Mouse (Mus musculus) limb, embryonic 12.5 days (tissue): ENCODE results near the gene Phldb2. TPM values are rescaled to one million over a fixed set of nuclear protein-coding genes. Genes with fewer than 3 reads are reported as not detected.

Source experiments
- ATAC-seq: fragments of 200-750 bp; cut with Nextera tagmentation; 2 replicates; pipeline ENCODE4 v1.8.0; 2017; ENCODE audit warnings: low read depth, moderate TSS enrichment; ENCODE audit not compliant: insufficient number of reproducible peaks, insufficient read depth, low FRiP score, low TSS enrichment
- H3K27ac ChIP-seq: fragments of 300-500 bp; sonication (generic); 2 replicates; pipeline ENCODE4 v1.5.1; 2016; ENCODE audit warnings: mild to moderate bottlenecking, moderate library complexity
- H3K27me3 ChIP-seq: fragments of 300-500 bp; sonication (generic); 2 replicates; pipeline ENCODE4 v1.6.1; 2016; ENCODE audit warnings: mild to moderate bottlenecking, moderate library complexity
- H3K36me3 ChIP-seq: fragments of 300-500 bp; sonication (generic); 2 replicates; pipeline ENCODE4 v1.6.1; 2016; ENCODE audit warnings: mild to moderate bottlenecking, moderate library complexity
- H3K4me1 ChIP-seq: fragments of 300-500 bp; sonication (generic); replicated peaks from 2 replicates; pipeline ENCODE4 v1.6.1; 2016
- H3K4me2 ChIP-seq: fragments of 300-500 bp; sonication (generic); 2 replicates; pipeline ENCODE4 v1.6.1; 2016; ENCODE audit warnings: mild to moderate bottlenecking, moderate library complexity
- H3K4me3 ChIP-seq: fragments of 300-500 bp; sonication (generic); replicated peaks from 2 replicates; pipeline ENCODE4 v1.5.1; 2016; ENCODE audit warnings: mild to moderate bottlenecking
- H3K9ac ChIP-seq: fragments of 300-500 bp; sonication (generic); replicated peaks from 2 replicates; pipeline ENCODE4 v1.6.1; 2016; ENCODE audit warnings: mild to moderate bottlenecking, moderate library complexity
- H3K9me3 ChIP-seq: fragments of 300-500 bp; sonication (generic); 2 replicates; pipeline ENCODE4 v1.6.1; 2016; ENCODE audit warnings: mild to moderate bottlenecking, moderate library complexity
- WGBS: fragments of 180-500 bp; shearing (Covaris S2); methylation state at CpG from one replicate; pipeline ENCODE4 v1.1.7; 2016; 5-methylcytosine and 5-hydroxymethylcytosine counted together
- polyA plus RNA-seq: library from polyadenylated mRNA; unstranded; fragments of >200 nt; fragmentation: Nextera tagmentation; extraction: Ambion mirVana; gene quantifications from 2 replicates; pipeline ENCODE4 v1.2.1, GENCODE M21; 2016

Gene Phldb2
- polyA plus RNA-seq, 1 experiment from 2014 or later, result 75.2 TPM

- Histone ChIP-seq H3K4me3 (peak within 1 kb of the TSS; percentile 56), H3K9ac (peak within 1 kb of the TSS; percentile 74), H3K9me3 (no peaks in the 10 kb centered on the region), H3K36me3 (peaks cover 19% of the 10 kb centered on the region), H3K4me2 (peak within 1 kb of the TSS; percentile 87), H3K27ac (peak within 1 kb of the TSS; percentile 35; the same call in 1 of the 2 replicates), H3K27me3 (no peaks in the 10 kb centered on the region), H3K4me1 (peaks cover 17% of the 10 kb centered on the region)
- WGBS, result 2% methylated on average over 30 of the region's 30 CpGs
- peak; percentile 83; the same call in 1 of the 2 replicates for ATAC-seq
Observed at GRCm38 (mm10) chr16:45724061-45724741, 229.2 kb downstream of the Phldb2 start, which contains the start of gene Tagln3. Gene Tagln3 (minus strand): TSS chr16:45724608.

- Histone ChIP-seq H3K27me3 (no peaks in the 10 kb centered on the region), H3K9ac (peak overlapping the region; percentile 74), H3K36me3 (peaks cover 23% of the 10 kb centered on the region), H3K27ac (no peak overlapping the region), H3K4me3 (peak overlapping the region; percentile 56), H3K9me3 (no peaks in the 10 kb centered on the region), H3K4me1 (peaks cover 17% of the 10 kb centered on the region), H3K4me2 (peak overlapping the region; percentile 87)
- no peak for ATAC-seq
- 61% methylated on average over 6 of the region's 6 CpGs for WGBS
Observed at GRCm38 (mm10) chr16:45723172-45723901, 230.1 kb downstream of the Phldb2 start.

GRCm38 (mm10) chr16:45722460-45722951, 230.9 kb downstream of the Phldb2 start:
- H3K9ac ChIP-seq, result no peak overlapping the region
- no peaks in the 10 kb centered on the region for H3K9me3 ChIP-seq
- no peak for ATAC-seq
- peaks cover 24% of the 10 kb centered on the region for H3K36me3 ChIP-seq
- H3K27ac ChIP-seq, result no peak overlapping the region
- peak overlapping the region; percentile 87; the same call in 1 of the 2 replicates for H3K4me2 ChIP-seq
- WGBS, result 75% methylated on average over 3 of the region's 3 CpGs
- peaks cover 17% of the 10 kb centered on the region for H3K4me1 ChIP-seq
- no peaks in the 10 kb centered on the region for H3K27me3 ChIP-seq
- no peak overlapping the region for H3K4me3 ChIP-seq

- ATAC-seq, result no peak
- H3K36me3 ChIP-seq, result peaks cover 40% of the 10 kb centered on the region
- 87% methylated on average over 10 of the region's 10 CpGs for whole genome bisulfite sequencing
Observed at GRCm38 (mm10) chr16:45720022-45720630, 233.3 kb downstream of the Phldb2 start.

GRCm38 (mm10) chr16:45718296-45718695, 235.1 kb downstream of the Phldb2 start:
- H3K9me3 ChIP-seq, result no peaks in the 10 kb centered on the region
- peaks cover 43% of the 10 kb centered on the region for H3K36me3 ChIP-seq
- peaks cover 7% of the 10 kb centered on the region; the same call in 1 of the 2 replicates for H3K4me1 ChIP-seq
- no peak overlapping the region for H3K4me2 ChIP-seq
- ATAC-seq, result no peak
- H3K4me3 ChIP-seq, result no peak overlapping the region
- no peak overlapping the region for H3K9ac ChIP-seq
- no peaks in the 10 kb centered on the region for H3K27me3 ChIP-seq
- WGBS, result 85% methylated on average over 4 of the region's 4 CpGs
- H3K27ac ChIP-seq, result no peak overlapping the region

More at GRCm38 (mm10) chr16:45720022-45720630, 233.3 kb downstream of the Phldb2 start:
- Histone ChIP-seq H3K9me3 (no peaks in the 10 kb centered on the region), H3K4me1 (peaks cover 17% of the 10 kb centered on the region), H3K4me2 (no peak overlapping the region), H3K27ac (no peak overlapping the region), H3K9ac (no peak overlapping the region), H3K4me3 (no peak overlapping the region), H3K27me3 (no peaks in the 10 kb centered on the region)

GRCm38 (mm10) chr16:45714489-45715150, 238.8 kb downstream of the Phldb2 start:
- no peaks in the 10 kb centered on the region for H3K4me1 ChIP-seq
- H3K36me3 ChIP-seq, result peaks cover 36% of the 10 kb centered on the region
- ATAC-seq, result no peak
- no peaks in the 10 kb centered on the region for H3K9me3 ChIP-seq
- WGBS, result 86% methylated on average over 5 of the region's 5 CpGs
- H3K9ac ChIP-seq, result no peak overlapping the region
- no peak overlapping the region for H3K27ac ChIP-seq
- H3K27me3 ChIP-seq, result no peaks in the 10 kb centered on the region
- no peak overlapping the region for H3K4me3 ChIP-seq
- no peak overlapping the region for H3K4me2 ChIP-seq

GRCm38 (mm10) chr16:45713878-45714277, 239.5 kb downstream of the Phldb2 start:
- Histone ChIP-seq H3K4me3 (no peak overlapping the region), H3K27me3 (no peaks in the 10 kb centered on the region), H3K9ac (no peak overlapping the region), H3K27ac (no peak overlapping the region), H3K9me3 (no peaks in the 10 kb centered on the region), H3K4me1 (no peaks in the 10 kb centered on the region), H3K4me2 (no peak overlapping the region), H3K36me3 (peaks cover 29% of the 10 kb centered on the region)
- ATAC-seq, result no peak
- 69% methylated on average over 1 of the region's 1 CpGs for WGBS

GRCm38 (mm10) chr16:45713261-45713660, 240.1 kb downstream of the Phldb2 start:
- WGBS, result 86% methylated on average over 5 of the region's 5 CpGs
- Histone ChIP-seq H3K9ac (no peak overlapping the region), H3K27ac (no peak overlapping the region), H3K9me3 (no peaks in the 10 kb centered on the region), H3K4me3 (no peak overlapping the region), H3K27me3 (no peaks in the 10 kb centered on the region), H3K4me2 (no peak overlapping the region), H3K4me1 (no peaks in the 10 kb centered on the region), H3K36me3 (peaks cover 23% of the 10 kb centered on the region)
- ATAC-seq, result no peak

- no peak for ATAC-seq
- Histone ChIP-seq H3K27ac (no peak overlapping the region), H3K4me1 (no peaks in the 10 kb centered on the region), H3K9me3 (no peaks in the 10 kb centered on the region), H3K9ac (no peak overlapping the region), H3K27me3 (no peaks in the 10 kb centered on the region), H3K4me2 (no peak overlapping the region), H3K4me3 (no peak overlapping the region), H3K36me3 (peaks cover 7% of the 10 kb centered on the region; the same call in 1 of the 2 replicates)
- 71% methylated on average over 7 of the region's 7 CpGs for WGBS
Observed at GRCm38 (mm10) chr16:45711263-45711662, 242.1 kb downstream of the Phldb2 start.

- no peaks in the 10 kb centered on the region for H3K36me3 ChIP-seq
- WGBS, result 54% methylated on average over 5 of the region's 5 CpGs
- no peak overlapping the region for H3K4me2 ChIP-seq
- no peaks in the 10 kb centered on the region for H3K27me3 ChIP-seq
- H3K9me3 ChIP-seq, result no peaks in the 10 kb centered on the region
- ATAC-seq, result no peak
- H3K4me1 ChIP-seq, result no peaks in the 10 kb centered on the region
- H3K27ac ChIP-seq, result no peak overlapping the region
- no peak overlapping the region for H3K9ac ChIP-seq
- no peak overlapping the region for H3K4me3 ChIP-seq
Observed at GRCm38 (mm10) chr16:45699301-45699700, 254.1 kb downstream of the Phldb2 start.
